Mouse (Mus musculus): Measurements from ENCODE around the gene Map3k11. TPM values are rescaled to one million over a fixed set of nuclear protein-coding genes. Genes with fewer than 3 reads are reported as not detected.

The Map3k11 gene
- polyA plus RNA-seq, 1 experiment, result 22.9 TPM

DNA sequence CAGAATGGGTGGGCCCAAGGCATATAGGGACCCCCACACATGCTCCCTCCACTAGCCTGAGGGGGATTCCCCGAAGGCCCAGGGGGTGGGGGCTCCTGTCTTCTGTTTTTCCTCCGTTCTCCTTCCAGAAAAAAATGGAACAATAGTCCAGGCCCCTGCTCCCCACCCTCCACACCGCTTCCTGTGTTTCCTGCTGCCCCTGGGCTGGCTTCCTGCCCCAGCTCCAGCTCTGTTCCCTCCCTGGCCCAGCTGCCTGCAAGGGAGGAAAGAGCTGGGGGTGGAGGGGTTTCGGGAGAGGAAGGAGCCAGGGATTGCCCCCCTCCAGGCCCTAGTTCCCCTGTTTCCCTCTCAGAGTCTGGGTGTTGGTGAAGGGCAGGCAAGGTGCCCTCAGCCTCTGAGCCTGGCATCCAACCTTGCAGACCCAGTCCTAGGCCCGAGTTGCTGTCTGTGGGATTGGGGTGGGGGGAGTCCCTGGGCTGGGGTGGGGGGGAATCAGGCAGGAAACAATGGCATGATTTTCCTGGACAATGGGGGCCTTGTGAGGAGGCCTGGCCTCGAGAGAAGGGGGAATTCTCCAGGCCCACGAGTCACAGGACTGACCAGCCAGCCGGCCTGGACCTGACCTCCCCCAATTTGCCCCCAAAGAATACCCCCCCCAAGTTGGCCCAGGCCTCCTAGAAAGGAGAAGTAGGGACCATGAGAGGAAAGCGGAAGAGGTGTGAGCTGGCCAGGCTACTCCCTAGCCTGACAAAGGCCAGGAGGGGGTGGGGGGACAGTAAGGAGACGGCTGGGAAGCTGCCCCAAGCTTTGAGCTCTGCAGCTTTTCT, 3.8 kb downstream of the Map3k11 start:
- DNase-seq (ENCODE audit: low read depth), result no peak
- TF ChIP-seq POLR2A (IDR thresholded peaks at IDR 0.05; ENCODE audit: borderline replicate concordance, extremely low read depth, insufficient read depth, insufficient read length, poor library complexity, severe bottlenecking), result no peak
- no peak for TF ChIP-seq CTCF (IDR thresholded peaks at IDR 0.05; ENCODE audit: borderline replicate concordance, extremely low read depth, insufficient read depth, insufficient read length)

DNA sequence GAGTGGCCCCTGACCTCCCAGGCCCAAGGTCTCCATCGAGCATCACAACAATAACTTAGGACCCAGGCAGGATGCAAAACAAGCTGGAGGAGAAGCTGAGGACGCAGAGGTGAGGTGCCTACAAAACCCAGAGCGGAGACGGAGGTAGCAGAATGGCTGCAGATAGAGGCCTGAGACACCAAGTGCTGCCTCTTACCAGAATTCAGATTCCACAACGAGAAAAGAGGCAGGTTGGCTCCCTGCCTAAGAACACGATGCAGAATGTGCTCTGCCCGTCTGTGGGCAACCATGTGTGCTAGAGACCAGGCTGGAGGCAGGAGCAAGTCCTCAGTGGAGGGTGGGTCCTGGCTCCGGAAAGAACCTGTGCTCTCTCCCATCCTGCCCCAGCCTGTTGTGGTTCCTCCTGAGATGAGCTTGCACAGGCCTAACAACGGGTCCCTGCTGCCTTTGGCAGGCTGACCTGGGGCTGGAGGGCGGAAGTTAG, 4.4 kb downstream of the Map3k11 start:
- TF ChIP-seq CTCF (IDR thresholded peaks at IDR 0.05; ENCODE audit: borderline replicate concordance, extremely low read depth, insufficient read depth, insufficient read length) (no peak), POLR2A (IDR thresholded peaks at IDR 0.05; ENCODE audit: borderline replicate concordance, extremely low read depth, insufficient read depth, insufficient read length, poor library complexity, severe bottlenecking) (no peak)
- DNase-seq (ENCODE audit: low read depth), result no peak

- DNase-seq (ENCODE audit: low read depth), result no peak
- TF ChIP-seq CTCF (IDR thresholded peaks at IDR 0.05; ENCODE audit: borderline replicate concordance, extremely low read depth, insufficient read depth, insufficient read length), result no peak
- TF ChIP-seq POLR2A (IDR thresholded peaks at IDR 0.05; ENCODE audit: borderline replicate concordance, extremely low read depth, insufficient read depth, insufficient read length, poor library complexity, severe bottlenecking), result no peak
These were observed 5.3 kb downstream of the Map3k11 start for GRCm38 (mm10) chr19:5693801-5694200.

DNA sequence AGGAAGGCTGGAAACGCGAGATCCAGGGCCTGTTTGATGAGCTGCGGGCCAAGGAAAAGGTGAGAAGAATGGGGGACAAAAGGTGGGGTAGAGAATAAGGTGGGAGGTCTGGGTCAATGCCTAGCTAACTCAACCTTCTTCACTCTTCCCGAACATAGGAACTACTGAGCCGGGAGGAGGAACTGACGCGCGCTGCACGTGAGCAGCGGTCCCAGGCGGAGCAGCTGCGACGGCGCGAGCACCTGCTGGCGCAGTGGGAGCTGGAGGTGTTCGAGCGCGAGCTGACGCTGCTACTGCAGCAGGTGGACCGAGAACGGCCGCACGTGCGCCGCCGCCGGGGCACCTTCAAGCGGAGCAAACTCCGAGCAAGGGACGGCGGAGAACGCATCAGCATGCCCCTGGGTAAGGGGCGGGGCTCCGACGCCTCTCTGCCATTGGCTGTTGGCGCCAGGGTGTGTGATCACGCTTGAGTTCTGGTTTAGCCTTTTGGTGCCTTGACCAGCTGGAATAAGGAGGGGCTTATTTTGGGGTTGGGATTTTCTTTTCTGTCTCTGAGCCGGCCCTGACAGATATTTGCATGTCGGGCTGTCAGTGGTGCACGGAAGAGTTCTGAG, 7.4 kb downstream of the Map3k11 start:
- TF ChIP-seq POLR2A (IDR thresholded peaks at IDR 0.05; ENCODE audit: borderline replicate concordance, extremely low read depth, insufficient read depth, insufficient read length, poor library complexity, severe bottlenecking) (no peak), CTCF (IDR thresholded peaks at IDR 0.05; ENCODE audit: borderline replicate concordance, extremely low read depth, insufficient read depth, insufficient read length) (no peak)
- peak; percentile 65 for DNase-seq (ENCODE audit: low read depth)

GRCm38 (mm10) chr19:5704163-5704800, 15.7 kb downstream of the Map3k11 start, which contains the start of gene Kcnk7:
Gene Kcnk7, plus strand, starts transcription at chr19:5704367.
- DNase-seq (ENCODE audit: low read depth), result no peak
- TF ChIP-seq POLR2A (IDR thresholded peaks at IDR 0.05; ENCODE audit: borderline replicate concordance, extremely low read depth, insufficient read depth, insufficient read length, poor library complexity, severe bottlenecking) (no peak), CTCF (IDR thresholded peaks at IDR 0.05; ENCODE audit: borderline replicate concordance, extremely low read depth, insufficient read depth, insufficient read length) (no peak)

GRCm38 (mm10) chr19:5704801-5705571, 16.4 kb downstream of the Map3k11 start:
- no peak for TF ChIP-seq POLR2A (IDR thresholded peaks at IDR 0.05; ENCODE audit: borderline replicate concordance, extremely low read depth, insufficient read depth, insufficient read length, poor library complexity, severe bottlenecking)
- no peak for TF ChIP-seq CTCF (IDR thresholded peaks at IDR 0.05; ENCODE audit: borderline replicate concordance, extremely low read depth, insufficient read depth, insufficient read length)
- DNase-seq (ENCODE audit: low read depth), result no peak

DNA sequence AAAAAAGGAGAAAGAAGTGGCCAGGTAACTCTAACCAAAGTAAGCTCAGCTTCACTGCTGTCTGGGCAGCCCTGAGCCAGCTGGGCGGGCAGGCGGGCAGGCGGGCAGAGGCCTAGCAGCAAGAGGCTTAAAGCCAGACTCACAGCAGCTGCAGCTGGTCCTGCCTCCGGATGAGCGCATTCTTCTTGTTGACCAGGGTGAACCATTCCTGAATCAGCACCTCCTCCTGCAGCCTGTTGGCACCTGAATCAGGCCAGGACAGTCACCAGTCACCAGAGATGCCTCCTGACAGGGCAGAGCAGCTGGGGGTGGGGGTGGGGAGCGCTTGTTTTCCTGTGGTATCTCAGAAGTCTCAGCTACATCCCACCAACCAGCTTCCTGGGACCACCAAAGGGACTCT, 21.5 kb downstream of the Map3k11 start:
- TF ChIP-seq POLR2A (IDR thresholded peaks at IDR 0.05; ENCODE audit: borderline replicate concordance, extremely low read depth, insufficient read depth, insufficient read length, poor library complexity, severe bottlenecking) (no peak), CTCF (IDR thresholded peaks at IDR 0.05; ENCODE audit: borderline replicate concordance, extremely low read depth, insufficient read depth, insufficient read length) (no peak)
- no peak for DNase-seq (ENCODE audit: low read depth)

GRCm38 (mm10) chr19:5710581-5710980, 22.0 kb downstream of the Map3k11 start:
- no peak for DNase-seq (ENCODE audit: low read depth)
- TF ChIP-seq POLR2A (IDR thresholded peaks at IDR 0.05; ENCODE audit: borderline replicate concordance, extremely low read depth, insufficient read depth, insufficient read length, poor library complexity, severe bottlenecking), result no peak
- no peak for TF ChIP-seq CTCF (IDR thresholded peaks at IDR 0.05; ENCODE audit: borderline replicate concordance, extremely low read depth, insufficient read depth, insufficient read length)

DNA sequence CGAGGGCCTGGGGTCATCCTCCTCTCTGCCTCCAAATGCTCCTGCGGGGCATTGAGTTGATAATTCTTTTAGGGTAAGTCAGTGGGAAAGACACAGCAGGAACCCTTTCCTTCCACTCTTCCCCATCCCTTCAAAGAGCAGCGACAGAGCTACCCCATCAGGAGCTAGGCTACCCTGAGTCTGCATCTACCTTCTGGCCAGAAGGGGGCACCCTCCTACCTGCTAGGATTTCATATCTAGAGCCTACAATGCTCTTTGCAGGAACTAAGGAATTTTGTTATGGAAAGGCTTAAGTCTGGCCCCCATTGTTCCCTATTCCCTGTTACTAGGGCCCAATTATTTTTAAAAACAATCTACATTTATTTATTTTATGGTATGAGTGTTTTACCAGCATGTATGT, 22.7 kb downstream of the Map3k11 start:
- no peak for TF ChIP-seq POLR2A (IDR thresholded peaks at IDR 0.05; ENCODE audit: borderline replicate concordance, extremely low read depth, insufficient read depth, insufficient read length, poor library complexity, severe bottlenecking)
- peak; percentile 75; the same call in 1 of the 2 replicates for TF ChIP-seq CTCF (IDR thresholded peaks at IDR 0.05; ENCODE audit: borderline replicate concordance, extremely low read depth, insufficient read depth, insufficient read length)
- peak; percentile 75 for DNase-seq (ENCODE audit: low read depth)

DNA sequence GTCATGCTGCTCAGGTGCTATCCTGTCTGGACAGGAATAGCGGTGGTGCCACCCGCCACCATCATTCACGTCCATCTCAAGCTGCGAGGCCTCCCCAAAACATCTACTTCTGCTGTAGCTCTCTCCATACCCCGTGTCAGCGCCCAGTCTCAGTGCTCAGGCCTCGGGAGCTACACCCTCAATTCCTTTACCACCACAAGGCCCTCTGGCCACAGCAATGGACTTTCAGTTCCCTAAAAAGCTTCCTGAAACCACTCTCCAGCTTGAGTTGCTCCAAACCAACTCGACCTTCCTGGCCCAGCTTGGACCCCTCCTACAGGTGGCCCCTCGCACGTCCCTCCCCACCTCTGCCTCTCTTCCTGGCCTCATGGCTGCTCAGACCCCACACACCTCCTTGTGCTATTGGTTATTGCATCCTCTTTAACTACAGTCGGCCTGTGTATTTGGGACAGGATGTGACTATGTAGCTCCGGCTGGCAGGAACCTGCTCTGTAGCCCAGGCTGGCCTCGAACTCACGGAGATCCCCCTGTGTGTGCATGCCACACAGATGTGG, 23.4 kb downstream of the Map3k11 start:
- no peak for DNase-seq (ENCODE audit: low read depth)
- TF ChIP-seq POLR2A (IDR thresholded peaks at IDR 0.05; ENCODE audit: borderline replicate concordance, extremely low read depth, insufficient read depth, insufficient read length, poor library complexity, severe bottlenecking), result no peak
- TF ChIP-seq CTCF (IDR thresholded peaks at IDR 0.05; ENCODE audit: borderline replicate concordance, extremely low read depth, insufficient read depth, insufficient read length), result no peak
